ENCODE assay signal across 9 mouse cellular contexts in genomic region chr13:44673967-44674357, GRCm38 (mm10). TPM values are rescaled to one million over a fixed set of nuclear protein-coding genes. Genes with fewer than 3 reads are reported as not detected.
DNase-seq lines count a peak whose midpoint lies in the region; ATAC-seq and TF ChIP-seq lines count a peak whose summit lies in the region.
"Had no signal": no experiment of that assay in that cellular context is flagged by ENCODE, and none has a peak within 500 bp of the region (broad histone marks: within the 10 kb centered on the region; RNA-seq: fewer than 3 reads in every experiment).

No protein-coding gene starts in this region.

- peak overlapping the region in 1 of 2 experiments; percentile 11; a peak in 2 of 4 replicates for H3K4me3 ChIP-seq in heart, embryonic 14.5 days (ENCODE audit: control insufficient read depth in 1 of 2, insufficient read depth in 1 of 2, low read depth in 1 of 2, low read length in 2 of 2)
- H3K4me3 ChIP-seq in forebrain, embryonic 14.5 days (ENCODE audit: low read depth, low read length) = no peak overlapping the region
- H3K4me3 ChIP-seq in liver, postnatal 0 days (ENCODE audit: low read depth, low read length) = peak overlapping the region; percentile 7; the same call in 1 of the 2 replicates

- intact Hi-C loops in heart, postnatal 10 days (cut with DNase I) = no loop called here

- no peak overlapping the region for H3K9ac ChIP-seq in heart, embryonic 14.5 days (ENCODE audit: low read length)
- H3K9ac ChIP-seq in forebrain, embryonic 14.5 days (ENCODE audit: low read length) = no peak overlapping the region
- H3K9ac ChIP-seq in liver, postnatal 0 days (replicated peaks) = peak overlapping the region; percentile 13; the same call in 1 of the 2 replicates

- H3K27ac ChIP-seq in heart, embryonic 14.5 days (replicated peaks in 1 of 2; ENCODE audit: control insufficient read depth in 1 of 2, insufficient read depth in 1 of 2, low read depth in 2 of 2, low read length in 2 of 2) = no peak overlapping the region
- no peak overlapping the region for H3K27ac ChIP-seq in forebrain, embryonic 14.5 days (ENCODE audit: low read depth, low read length)
- no peak overlapping the region for H3K27ac ChIP-seq in liver, postnatal 0 days (ENCODE audit: low read depth)

- H3K27me3 ChIP-seq in heart, embryonic 14.5 days (ENCODE audit: control insufficient read depth, insufficient read depth, low read length) = no peaks in the 10 kb centered on the region
- H3K27me3 ChIP-seq in forebrain, embryonic 14.5 days (replicated peaks; ENCODE audit: control insufficient read depth, insufficient read depth, low read length) = no peaks in the 10 kb centered on the region
- H3K27me3 ChIP-seq in liver, postnatal 0 days (ENCODE audit: insufficient read depth, low read length) = 0 out of 2 replicates have a peak, but pooled peaks cover 10% of the 10 kb centered on the region
- H3K27me3 ChIP-seq: Patski had no signal

- TF ChIP-seq CTCF in liver, postnatal 0 days (IDR thresholded peaks at IDR 0.05; ENCODE audit: low read depth) = no peak

- no peak for DNase-seq in heart, postnatal 10 days
- DNase-seq in CD4-positive helper T cell, adult 2 months (ENCODE audit: low read depth, low spot score) = peak; percentile 22
- DNase-seq in forebrain, embryonic 14.5 days (ENCODE audit: low spot score) = no peak
- no peak for DNase-seq in liver, postnatal 0 days
- DNase-seq in right cerebral cortex, postnatal 36 days (ENCODE audit: low spot score in 2 of 2) = no peak
- no peak for DNase-seq in frontal cortex, postnatal 10 days (ENCODE audit: low spot score in 2 of 2)
- no peak for DNase-seq in cerebellum, postnatal 14 days

- WGBS in heart, embryonic 14.5 days = 29% methylated on average over 12 of the region's 12 CpGs
- 36% methylated on average over 12 of the region's 12 CpGs for WGBS in forebrain, embryonic 14.5 days
- 10% methylated on average over 12 of the region's 12 CpGs for WGBS in liver, postnatal 0 days (ENCODE audit: insufficient replicate concordance)

- H3K9me3 ChIP-seq in heart, embryonic 14.5 days (ENCODE audit: control insufficient read depth, low read length) = no peaks in the 10 kb centered on the region
- no peaks in the 10 kb centered on the region for H3K9me3 ChIP-seq in forebrain, embryonic 14.5 days (replicated peaks; ENCODE audit: control insufficient read depth, low read length)
- peaks cover 7% of the 10 kb centered on the region; the same call in 1 of the 2 replicates for H3K9me3 ChIP-seq in liver, postnatal 0 days (ENCODE audit: low read length)

- H3K36me3 ChIP-seq in heart, embryonic 14.5 days (ENCODE audit: control insufficient read depth, insufficient read depth, low read length) = no peaks in the 10 kb centered on the region
- no peaks in the 10 kb centered on the region for H3K36me3 ChIP-seq in forebrain, embryonic 14.5 days (ENCODE audit: control insufficient read depth, insufficient read depth, low read length)
- H3K36me3 ChIP-seq in liver, postnatal 0 days (replicated peaks; ENCODE audit: insufficient read depth, low read length) = no peaks in the 10 kb centered on the region

- no peak for ATAC-seq in heart, embryonic 14.5 days (ENCODE audit: insufficient number of reproducible peaks, insufficient read depth, low FRiP score, low read depth)
- ATAC-seq in forebrain, embryonic 14.5 days = no peak
- ATAC-seq in liver, postnatal 0 days = no peak
- ATAC-seq: Patski had no signal

- H3K4me2 ChIP-seq in heart, embryonic 14.5 days (ENCODE audit: low read length) = peak overlapping the region; percentile 56
- peak overlapping the region; percentile 40; the same call in 1 of the 2 replicates for H3K4me2 ChIP-seq in forebrain, embryonic 14.5 days (ENCODE audit: low read length)
- peak overlapping the region; percentile 62 for H3K4me2 ChIP-seq in liver, postnatal 0 days (ENCODE audit: low read depth, low read length)

- TF ChIP-seq EP300 in liver, postnatal 0 days (IDR thresholded peaks at IDR 0.05; ENCODE audit: low read depth) = no peak

- H3K4me1 ChIP-seq in heart, embryonic 14.5 days (ENCODE audit: control insufficient read depth in 2 of 2, insufficient read depth in 2 of 2, low read length in 2 of 2) = peaks cover 2 to 7% of the 10 kb centered on the region in 2 experiments; a peak in 3 of 4 replicates
- no peaks in the 10 kb centered on the region for H3K4me1 ChIP-seq in forebrain, embryonic 14.5 days (ENCODE audit: control insufficient read depth, insufficient read depth, low read length)
- 0 out of 2 replicates have a peak, but pooled peaks cover 7% of the 10 kb centered on the region for H3K4me1 ChIP-seq in liver, postnatal 0 days (ENCODE audit: insufficient read depth)

RNA-seq across cellular contexts. Expression of gene Jarid2, which starts 55.3 kb away (rescaled TPM):
- polyA plus RNA-seq in heart, embryonic 14.5 days (2014; fragmentation: Nextera tagmentation; extraction: Ambion mirVana) = 16.4 and 17.4 TPM in 2 replicates
- 10 to 100 TPM; 49.5 to 65.3 TPM for total RNA-seq in heart, postnatal 10 days (2021)
- polyA plus RNA-seq in forebrain, embryonic 14.5 days (2014; fragmentation: Nextera tagmentation; extraction: Ambion mirVana) = 16.4 and 20.5 TPM in 2 replicates
- 5.7 and 6.8 TPM in 2 replicates for polyA plus RNA-seq in liver, postnatal 0 days (2015; fragmentation: Nextera tagmentation; extraction: Ambion mirVana)
